Mouse (Mus musculus) lung, adult 2 months (tissue): Measurements from ENCODE around the gene Tnni3.

ENCODE experiments used
- CTCF ChIP-seq: fragments of 200-500 bp; IDR thresholded peaks from 2 replicates; pipeline ENCODE4 v1.5.1; 2011; ENCODE audit warnings: mild to moderate bottlenecking, low read length, control low read depth; ENCODE audit not compliant: insufficient read depth
- POLR2A ChIP-seq: fragments of 200-500 bp; IDR thresholded peaks from 2 replicates; pipeline ENCODE4 v1.6.1; 2011; ENCODE audit warnings: low read depth, mild to moderate bottlenecking, control low read depth, low read length, borderline replicate concordance; ENCODE audit errors: extremely low read depth

GRCm38 (mm10) chr7:4516332-4517050 lies 7.5 kb downstream of the Tnni3 start, which contains the start of gene Tnnt1:
- TF ChIP-seq CTCF (no peak), POLR2A (no peak)
